Mouse (Mus musculus) ES-Bruce4 (cell line): ENCODE results near the gene Galnt9.

Source experiments
- CTCF ChIP-seq: IDR thresholded peaks from one replicate; pipeline ENCODE4 v1.8.1; 2011; ENCODE audit warnings: low read depth, low read length
- POLR2A ChIP-seq: IDR thresholded peaks from one replicate; pipeline ENCODE4 v1.8.1; 2011; ENCODE audit warnings: low read length; ENCODE audit not compliant: insufficient read depth

DNA sequence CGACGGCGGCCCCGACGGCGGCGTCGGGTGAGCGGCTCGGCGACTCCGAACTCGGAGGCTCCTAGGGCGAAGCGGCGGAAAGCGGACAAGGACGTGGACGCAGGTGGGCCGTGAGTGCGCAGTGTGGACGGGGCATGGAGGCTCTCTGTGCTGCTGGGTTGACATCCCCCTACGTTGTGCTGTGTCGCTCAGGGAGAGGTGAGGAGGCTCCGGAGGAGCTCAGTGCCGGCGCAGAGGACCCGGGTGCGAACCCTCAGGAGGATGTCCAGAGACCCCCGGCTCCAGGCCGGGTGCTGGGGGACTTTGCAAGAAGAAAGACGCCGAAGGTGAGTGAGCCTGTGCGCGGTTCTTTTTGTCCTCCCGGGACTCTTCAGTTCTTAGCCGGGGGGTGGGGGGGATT, 109.5 kb downstream of the Galnt9 start:
- TF ChIP-seq CTCF (no peak), POLR2A (no peak)
